Mouse (Mus musculus) cerebellum, postnatal 25 days (tissue): Measurements from ENCODE around the gene Fbp2.

Experiments
- DNase-seq, 2 experiments: peaks; one replicate each; pipeline ENCODE4 v3.0.0; 2021; ENCODE audit warnings: mixed read lengths in 2 of 2

Gene Fbp2

GRCm38 (mm10) chr13:62857941-62858915 is at the start of gene Fbp2:
Gene Fbp2, minus strand, starts transcription at chr13:62858422.
- DNase-seq: no peak

DNA sequence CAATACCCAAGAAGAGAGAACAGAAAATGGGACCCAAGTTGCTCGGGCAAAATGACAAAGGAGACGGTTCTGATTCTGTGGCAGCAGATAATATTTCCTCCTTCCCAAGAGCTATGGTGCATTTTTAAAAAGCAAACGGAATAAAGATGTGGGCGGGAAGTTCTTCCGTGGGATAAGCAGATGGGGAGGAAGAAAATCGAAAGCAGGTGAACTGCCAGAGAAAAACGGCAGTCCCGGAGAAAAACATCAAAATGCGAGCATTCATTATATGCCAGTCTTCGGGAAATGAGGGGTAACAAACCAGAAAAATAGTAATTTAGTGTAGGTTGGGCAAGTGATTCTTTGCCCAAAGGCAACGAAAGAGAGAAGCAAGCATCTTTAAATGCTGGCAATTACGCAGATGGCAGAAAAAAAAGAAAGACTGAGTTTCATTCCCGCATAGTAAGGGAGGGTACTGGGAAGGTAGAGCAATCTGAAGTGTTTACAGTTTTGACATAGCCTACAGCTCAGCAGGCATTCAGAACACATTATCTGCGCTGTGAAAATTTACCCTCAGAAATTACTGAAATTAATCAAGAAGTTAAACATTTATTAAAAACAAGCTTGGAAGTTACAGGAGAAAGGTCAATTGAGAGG is 49.4 kb upstream of the Fbp2 start:
- DNase-seq: no peak

DNA sequence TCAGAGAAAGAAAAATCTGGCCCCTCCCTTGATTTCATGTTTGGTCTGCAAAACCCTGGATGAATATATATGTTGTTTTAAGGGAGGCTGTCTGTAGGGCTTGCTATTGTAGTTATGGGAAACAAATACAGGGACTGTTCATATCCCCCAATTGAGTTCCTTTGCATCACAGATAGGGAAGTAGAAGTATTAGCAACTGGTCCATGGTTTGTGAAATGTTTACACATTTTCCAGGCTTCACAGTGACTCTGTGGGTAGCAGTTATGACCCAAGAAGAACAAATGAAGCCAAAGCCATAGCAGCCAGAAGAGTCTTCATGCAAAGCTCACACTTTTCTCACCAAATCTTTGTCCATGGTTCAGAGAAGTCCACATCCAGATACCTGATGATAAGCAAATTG is 42.9 kb upstream of the Fbp2 start:
- no peak for DNase-seq

DNA sequence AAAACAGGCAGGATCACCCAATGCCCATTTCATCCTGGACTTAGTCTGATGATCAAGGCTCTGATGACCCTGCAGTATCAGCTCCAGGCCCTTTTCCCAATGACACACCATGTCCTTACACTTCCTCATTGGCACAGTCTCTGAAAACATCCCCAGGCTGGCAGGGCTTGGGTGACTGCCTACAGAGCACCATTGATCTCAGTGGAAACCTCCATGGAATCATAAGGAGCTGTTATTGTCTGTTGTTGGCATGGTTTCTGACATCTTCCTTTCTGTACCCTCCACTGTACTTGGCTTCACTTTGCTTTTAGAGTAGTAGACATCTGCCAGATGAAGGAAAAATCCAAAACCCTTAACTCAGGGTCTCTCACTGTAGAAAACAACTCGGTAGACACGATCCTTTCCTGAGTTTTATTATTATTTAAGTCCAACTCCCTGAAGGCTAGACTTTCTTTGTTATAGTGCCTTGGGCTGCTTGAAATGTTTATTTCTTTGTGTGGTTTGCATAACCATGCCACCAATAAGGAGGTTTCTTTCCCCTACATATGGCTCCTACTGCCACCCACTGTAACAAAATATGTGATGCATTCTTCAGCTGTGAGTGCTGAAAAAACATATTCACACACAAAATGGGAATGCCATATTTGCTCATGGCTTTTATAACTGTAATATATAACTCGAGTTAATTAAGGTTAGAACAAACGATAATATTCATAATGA is 39.9 kb upstream of the Fbp2 start:
- peak in 1 of 2 experiments; percentile 5 for DNase-seq

DNA sequence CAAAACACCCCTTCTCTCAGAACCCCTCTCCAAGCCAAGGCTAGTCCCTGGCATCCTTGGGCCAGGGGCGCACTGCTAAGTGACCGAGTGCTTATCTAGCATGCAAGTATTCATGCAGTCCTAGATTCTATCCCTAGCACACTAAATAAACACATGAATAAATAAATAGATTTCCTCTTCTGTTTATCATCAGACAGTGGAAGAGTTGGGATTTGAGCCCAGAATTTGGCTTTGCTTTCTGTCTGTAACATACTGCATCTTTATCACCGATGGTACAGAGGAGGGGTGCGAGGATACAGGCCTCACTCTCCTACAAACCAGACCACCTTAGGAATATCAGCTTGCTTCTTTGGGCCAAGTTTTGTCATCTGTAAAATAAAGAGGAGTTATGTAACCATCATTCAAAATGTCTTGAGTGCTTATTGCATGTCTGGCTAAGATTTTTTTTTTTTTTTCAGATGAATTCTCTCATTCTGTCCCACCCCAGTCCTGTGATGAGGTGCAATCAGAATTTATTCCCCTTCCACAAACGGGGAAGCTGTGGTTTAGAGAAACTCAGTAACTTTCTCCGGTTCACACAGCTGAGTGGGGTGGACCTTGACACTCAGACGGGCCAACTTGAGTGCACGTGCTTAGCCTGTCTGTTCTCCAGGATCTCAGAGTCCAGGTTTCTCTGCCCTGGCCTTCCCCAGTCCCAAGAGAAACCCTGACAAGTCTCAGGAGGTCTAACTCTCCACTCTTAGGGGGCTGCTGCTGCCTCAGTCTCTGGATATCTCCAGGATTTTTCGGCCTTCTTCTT is 35.0 kb upstream of the Fbp2 start:
- DNase-seq: no peak

DNA sequence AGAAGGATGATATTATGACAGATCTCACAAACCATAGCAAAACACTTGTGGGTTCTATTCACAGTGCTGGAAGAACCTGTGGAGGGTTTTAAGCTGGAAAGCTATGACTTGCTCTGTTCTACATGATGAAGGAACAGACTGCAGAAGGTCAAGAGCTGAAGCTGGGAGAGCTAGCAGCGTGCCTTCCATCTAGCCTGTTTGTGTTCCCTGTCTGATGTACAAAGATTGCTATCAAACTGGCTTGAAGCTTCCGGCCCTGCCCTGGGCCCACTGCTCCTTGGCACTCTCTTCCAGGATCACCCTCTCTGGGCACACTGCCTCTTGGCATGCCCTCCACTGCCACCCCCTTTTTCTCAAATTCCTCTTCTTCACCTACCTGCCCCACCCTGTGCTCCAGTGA is 31.1 kb upstream of the Fbp2 start:
- DNase-seq: no peak

GRCm38 (mm10) chr13:62887712-62888441 is 29.7 kb upstream of the Fbp2 start, which contains the start of gene Fbp1:
Gene Fbp1, minus strand, starts transcription at chr13:62888282.
- DNase-seq: peak in 1 of 2 experiments; percentile 4

DNA sequence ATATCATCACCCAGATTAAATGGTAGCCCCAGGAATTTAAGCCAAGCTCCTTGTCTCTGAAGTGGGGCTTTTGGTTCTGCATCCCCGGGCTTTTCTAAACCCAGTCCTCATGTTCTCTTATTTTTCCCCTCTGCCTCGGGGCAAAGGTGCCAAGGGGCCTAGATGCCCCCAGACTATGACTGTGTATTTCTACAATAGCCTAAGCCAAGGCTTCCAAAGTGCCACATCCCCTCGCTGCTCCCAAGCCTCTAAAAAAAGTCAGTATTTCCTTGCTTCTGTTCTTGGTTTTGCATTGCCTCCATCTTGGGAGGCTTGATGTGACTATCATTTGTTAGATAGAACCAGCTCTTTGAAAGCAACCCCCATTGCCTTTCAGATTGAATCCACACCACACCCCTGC is 26.3 kb upstream of the Fbp2 start:
- DNase-seq: no peak

- no peak for DNase-seq
Observed at GRCm38 (mm10) chr13:62883925-62884324, 25.7 kb upstream of the Fbp2 start.

DNA sequence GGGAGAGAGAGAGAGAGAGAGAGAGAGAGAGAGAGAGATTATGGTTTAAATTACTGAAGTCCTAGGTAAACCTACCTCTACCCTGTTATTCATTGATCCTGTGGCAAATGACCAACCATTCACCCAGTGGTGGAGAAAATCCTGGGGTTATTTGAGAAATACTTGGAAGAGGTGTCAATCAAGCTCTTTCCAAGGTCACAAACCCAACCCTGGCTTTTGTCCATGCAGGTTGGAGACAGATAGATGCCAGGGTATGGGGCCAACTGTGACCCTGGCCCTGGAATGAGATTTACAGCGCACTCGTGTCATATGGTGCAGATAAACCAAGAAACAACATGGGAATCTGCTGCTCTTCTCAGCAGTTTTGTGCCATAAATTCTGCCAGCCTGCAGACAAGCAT is 25.2 kb upstream of the Fbp2 start:
- no peak for DNase-seq

- no peak for DNase-seq
Observed at GRCm38 (mm10) chr13:62882856-62883255, 24.6 kb upstream of the Fbp2 start.

DNA sequence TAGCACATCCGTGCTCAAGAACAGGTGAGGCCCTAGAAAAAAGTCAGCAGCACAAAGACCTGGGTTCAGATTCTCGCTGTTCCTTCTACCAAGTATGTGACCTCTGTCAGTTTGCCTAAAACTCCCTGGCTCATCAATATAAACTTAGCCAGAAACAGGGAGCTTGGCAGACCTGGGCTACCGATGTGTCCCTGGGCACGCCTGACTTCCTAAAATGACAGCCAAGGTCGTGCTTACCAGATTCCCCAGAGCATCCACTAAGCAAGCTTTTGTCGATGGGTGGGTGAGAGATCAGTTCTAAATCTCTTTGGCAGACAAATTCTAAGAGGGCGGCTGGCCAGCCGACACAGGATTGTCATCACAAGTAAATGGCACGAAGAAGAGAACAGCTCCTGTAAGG is 23.1 kb upstream of the Fbp2 start:
- no peak for DNase-seq

GRCm38 (mm10) chr13:62879831-62880615 is 21.8 kb upstream of the Fbp2 start:
- DNase-seq: no peak

DNA sequence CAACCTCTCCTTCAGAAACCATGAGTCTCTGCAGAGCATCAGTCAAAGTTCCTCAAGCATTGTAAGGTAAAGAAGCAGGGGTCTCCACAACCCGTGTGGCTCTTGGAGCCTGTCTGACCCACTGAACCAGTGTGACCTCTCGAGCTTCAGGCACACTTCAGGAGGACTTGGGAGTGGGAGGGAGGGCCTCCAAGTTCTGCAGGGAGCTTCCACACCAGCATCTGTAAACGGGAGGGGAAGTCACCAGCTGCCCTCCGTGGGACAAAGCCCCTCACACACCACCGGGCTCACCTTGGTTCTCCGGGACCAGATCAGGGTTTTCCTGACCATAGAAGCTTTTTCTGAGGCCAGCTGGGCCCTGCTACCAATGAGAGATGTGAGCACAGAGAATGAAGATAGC is 21.2 kb upstream of the Fbp2 start:
- no peak for DNase-seq

- DNase-seq: no peak
Observed at GRCm38 (mm10) chr13:62877247-62877646, 19.0 kb upstream of the Fbp2 start.

GRCm38 (mm10) chr13:62876111-62876510 is 17.9 kb upstream of the Fbp2 start:
- DNase-seq: no peak

- no peak for DNase-seq
Observed at GRCm38 (mm10) chr13:62872252-62872651, 14.0 kb upstream of the Fbp2 start.

DNA sequence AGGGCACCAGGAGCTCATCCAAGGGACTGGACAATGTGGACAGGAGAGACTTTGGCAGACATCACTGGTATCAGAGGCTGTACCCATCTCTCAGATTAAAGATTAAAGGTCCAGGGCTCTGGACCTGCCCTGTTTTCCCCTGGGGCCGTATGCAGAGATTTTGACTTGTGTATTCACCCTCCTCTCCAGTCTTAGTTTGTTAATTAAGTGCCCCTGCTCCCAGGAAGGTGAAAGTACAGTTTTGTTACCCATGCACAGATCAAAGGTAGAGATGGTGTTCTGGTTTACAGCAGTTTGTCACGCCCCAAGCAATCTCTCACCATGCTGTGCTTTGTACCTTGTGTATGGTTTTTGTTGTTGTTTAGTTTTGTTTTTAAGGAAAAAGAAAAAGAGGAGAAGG is 12.4 kb upstream of the Fbp2 start:
- DNase-seq: no peak

DNA sequence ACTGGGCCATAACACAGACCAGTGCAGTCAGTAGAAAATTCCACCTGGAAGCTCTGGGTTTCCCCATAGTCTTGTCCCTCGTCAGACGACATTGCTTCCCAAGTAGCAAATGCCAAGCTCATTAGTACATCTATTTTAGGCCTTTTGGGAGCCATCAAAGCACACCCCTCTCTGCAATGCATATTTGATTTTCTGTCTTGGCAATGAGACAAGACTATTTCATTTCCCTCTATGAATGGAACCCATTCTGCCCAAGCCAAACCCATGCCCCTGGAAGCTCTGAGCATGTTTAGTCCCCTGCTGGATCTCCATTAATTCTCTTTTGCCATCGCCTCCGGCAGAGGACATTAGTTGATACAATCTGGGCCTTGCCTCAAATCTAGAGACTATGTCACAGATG is 8.6 kb upstream of the Fbp2 start:
- DNase-seq: no peak

DNA sequence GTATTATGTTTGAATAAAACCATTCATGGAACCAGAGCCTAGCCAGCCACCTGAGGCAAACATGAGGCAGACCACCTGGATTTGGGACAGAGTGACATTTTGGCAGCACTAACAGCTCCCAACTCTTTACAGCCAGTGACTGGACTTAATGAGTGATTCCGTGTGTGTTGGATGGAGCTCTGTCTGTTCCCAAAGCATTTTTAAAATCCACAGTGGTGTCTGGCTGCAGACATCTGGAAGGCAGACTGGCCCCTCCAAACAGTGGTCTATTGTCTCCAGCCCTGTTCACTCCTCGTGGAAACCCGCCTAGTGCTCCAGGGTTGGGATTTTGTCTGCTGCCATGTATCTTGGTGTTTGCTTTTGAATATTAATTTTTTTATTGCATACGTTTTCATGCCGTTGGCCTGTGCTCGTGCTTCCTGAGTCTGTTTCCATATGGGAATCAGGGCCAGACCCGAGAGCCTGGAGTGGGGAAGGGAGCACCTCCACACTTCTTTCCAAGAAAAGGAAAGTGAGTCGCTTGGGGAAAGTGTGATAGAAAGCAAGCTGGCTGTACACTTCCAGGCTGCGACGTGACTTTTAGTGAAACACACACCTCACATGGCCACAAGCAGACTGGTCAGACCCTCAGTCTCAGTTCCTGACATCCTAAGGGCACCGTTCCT is 7.6 kb upstream of the Fbp2 start:
- DNase-seq: no peak
